Mouse (Mus musculus) kidney, adult 2 months (tissue): ENCODE measurements around the gene Slc30a10. TPM values are rescaled to one million over a fixed set of nuclear protein-coding genes. Genes with fewer than 3 reads are reported as not detected.
A peak's percentile ranks its signal among the peaks of the same experiment; 100 is the strongest.

Experiments
- DNase-seq: peaks from one replicate; pipeline ENCODE4 v3.0.0; 2021
- H3K27ac ChIP-seq: fragments of 200-500 bp; 2 replicates; pipeline ENCODE4 v1.5.1; 2012; ENCODE audit warnings: low read depth, low read length, control low read depth, inconsistent platforms; ENCODE audit not compliant: insufficient read depth
- H3K27me3 ChIP-seq: fragments of 200-500 bp; replicated peaks from 2 replicates; pipeline ENCODE4 v1.6.1; 2012; ENCODE audit warnings: mild to moderate bottlenecking, moderate library complexity, low read length, inconsistent platforms; ENCODE audit not compliant: control insufficient read depth, insufficient read depth
- H3K36me3 ChIP-seq: fragments of 200-500 bp; 2 replicates; pipeline ENCODE4 v1.6.1; 2012; ENCODE audit warnings: mild to moderate bottlenecking, moderate library complexity, low read length, inconsistent platforms; ENCODE audit not compliant: control insufficient read depth, insufficient read depth
- H3K4me1 ChIP-seq: fragments of 200-500 bp; 2 replicates; pipeline ENCODE4 v1.6.1; 2011; ENCODE audit warnings: low read length; ENCODE audit not compliant: control insufficient read depth, insufficient read depth
- H3K4me3 ChIP-seq: fragments of 200-500 bp; 2 replicates; pipeline ENCODE4 v1.5.1; 2011; ENCODE audit warnings: mild to moderate bottlenecking, low read depth, low read length, control low read depth; ENCODE audit not compliant: insufficient read depth
- CTCF ChIP-seq: fragments of 200-500 bp; conservative IDR thresholded peaks from 2 replicates; pipeline ENCODE4 v1.5.1; 2011; ENCODE audit warnings: low read depth, mild to moderate bottlenecking, control low read depth, low read length, moderate library complexity, mixed read lengths; ENCODE audit not compliant: insufficient read depth, insufficient read length
- POLR2A ChIP-seq: fragments of 200-500 bp; IDR thresholded peaks from one replicate; pipeline ENCODE4 v1.6.1; 2011; ENCODE audit warnings: low read depth, low read length, control low read depth
- WGBS: fragments of 180-500 bp; shearing (Covaris S2); methylation state at CpG from one replicate; pipeline ENCODE4 v1.1.7; 2018; 5-methylcytosine and 5-hydroxymethylcytosine counted together
- polyA plus RNA-seq: library from polyadenylated mRNA; depleted of rRNA; stranded (reverse); fragments of >200 nt; gene quantifications from 2 replicates; pipeline ENCODE4 v1.2.3, GENCODE M21; 2012

Slc30a10 gene
- polyA plus RNA-seq, 1 experiment: not detected

GRCm38 (mm10) chr1:185431245-185431997 is 23.2 kb upstream of the Slc30a10 start:
- 73% methylated on average over 6 of the region's 6 CpGs for WGBS
- no peak overlapping the region for H3K4me3 ChIP-seq
- no peak for DNase-seq
- no peaks in the 10 kb centered on the region for H3K4me1 ChIP-seq
- no peak overlapping the region for H3K27ac ChIP-seq
- TF ChIP-seq POLR2A: no peak
- TF ChIP-seq CTCF: no peak
- H3K36me3 ChIP-seq: peaks cover 3% of the 10 kb centered on the region
- H3K27me3 ChIP-seq: no peaks in the 10 kb centered on the region

- 73% methylated on average over 13 of the region's 13 CpGs for WGBS
- H3K27ac ChIP-seq: no peak overlapping the region
- peaks cover 2% of the 10 kb centered on the region for H3K36me3 ChIP-seq
- no peak for DNase-seq
- H3K4me1 ChIP-seq: no peaks in the 10 kb centered on the region
- no peak for TF ChIP-seq CTCF
- TF ChIP-seq POLR2A: no peak
- no peak overlapping the region for H3K4me3 ChIP-seq
- H3K27me3 ChIP-seq: no peaks in the 10 kb centered on the region
Measured at GRCm38 (mm10) chr1:185431998-185432317, 22.7 kb upstream of the Slc30a10 start.

DNA sequence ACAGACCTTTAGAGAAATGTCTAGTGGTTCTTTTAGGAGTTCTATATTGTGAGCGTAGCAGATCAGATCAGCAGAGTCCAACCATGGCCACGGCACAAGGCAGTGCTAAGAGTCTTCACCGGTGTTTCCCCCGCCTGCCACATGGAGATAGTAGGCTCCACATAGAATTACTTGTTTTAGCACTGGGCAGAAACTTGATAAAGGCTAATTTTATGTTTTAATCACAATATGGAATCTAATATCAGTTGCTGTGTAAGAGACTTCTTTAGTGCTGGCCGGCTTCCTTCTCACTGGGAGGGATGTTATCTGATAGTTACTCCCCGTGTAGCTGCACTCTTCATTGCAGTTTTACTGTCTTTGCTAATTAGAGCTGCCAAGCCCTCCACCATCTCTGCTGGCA is 21.5 kb upstream of the Slc30a10 start:
- Histone ChIP-seq H3K4me1 (no peaks in the 10 kb centered on the region), H3K36me3 (no peaks in the 10 kb centered on the region; the same call in 1 of the 2 replicates), H3K27ac (no peak overlapping the region), H3K27me3 (no peaks in the 10 kb centered on the region), H3K4me3 (no peak overlapping the region)
- 68% methylated on average over 6 of the region's 6 CpGs for WGBS
- no peak for DNase-seq
- TF ChIP-seq CTCF (no peak), POLR2A (no peak)

- 65% methylated on average over 9 of the region's 9 CpGs for WGBS
- no peaks in the 10 kb centered on the region for H3K4me1 ChIP-seq
- H3K27ac ChIP-seq: no peak overlapping the region
- TF ChIP-seq CTCF (no peak), POLR2A (no peak)
- no peaks in the 10 kb centered on the region for H3K36me3 ChIP-seq
- H3K4me3 ChIP-seq: no peak overlapping the region
- no peaks in the 10 kb centered on the region for H3K27me3 ChIP-seq
- peak; percentile 4 for DNase-seq
Measured at GRCm38 (mm10) chr1:185438841-185439580, 15.6 kb upstream of the Slc30a10 start.

- no peaks in the 10 kb centered on the region for H3K27me3 ChIP-seq
- 69% methylated on average over 18 of the region's 18 CpGs for WGBS
- no peak overlapping the region for H3K4me3 ChIP-seq
- H3K4me1 ChIP-seq: no peaks in the 10 kb centered on the region
- no peak overlapping the region for H3K27ac ChIP-seq
- TF ChIP-seq CTCF (no peak), POLR2A (no peak)
- DNase-seq: no peak
- no peaks in the 10 kb centered on the region for H3K36me3 ChIP-seq
Measured at GRCm38 (mm10) chr1:185441703-185442472, 12.8 kb upstream of the Slc30a10 start.

DNA sequence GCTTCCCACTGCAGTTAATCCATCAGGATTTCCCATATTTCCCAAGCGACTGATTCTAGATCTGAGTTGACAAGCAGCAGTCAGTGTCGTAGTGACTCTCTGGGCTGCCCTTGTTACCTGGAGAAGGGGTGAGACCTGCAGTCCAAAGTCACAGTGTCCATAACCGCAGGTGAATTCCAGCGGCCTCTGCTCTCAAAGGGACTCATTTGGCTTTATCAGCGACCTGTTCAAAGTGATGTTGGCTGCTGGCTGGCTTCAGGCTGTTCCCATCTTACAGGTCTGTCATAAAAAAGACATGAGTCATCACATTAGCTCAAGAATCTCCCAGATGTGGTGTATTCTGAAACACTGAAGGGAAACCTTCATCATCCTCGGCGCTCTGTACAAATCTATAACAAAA is 5.7 kb upstream of the Slc30a10 start:
- no peak for DNase-seq
- Histone ChIP-seq H3K27ac (no peak overlapping the region), H3K27me3 (no peaks in the 10 kb centered on the region; the same call in 1 of the 2 replicates), H3K4me3 (no peak overlapping the region), H3K36me3 (no peaks in the 10 kb centered on the region), H3K4me1 (no peaks in the 10 kb centered on the region)
- WGBS: 87% methylated on average over 7 of the region's 7 CpGs
- TF ChIP-seq POLR2A (no peak), CTCF (no peak)

- 75% methylated on average over 2 of the region's 2 CpGs for WGBS
- DNase-seq: no peak
- Histone ChIP-seq H3K36me3 (no peaks in the 10 kb centered on the region), H3K4me3 (no peak overlapping the region), H3K27ac (no peak overlapping the region), H3K27me3 (no peaks in the 10 kb centered on the region; the same call in 1 of the 2 replicates), H3K4me1 (no peaks in the 10 kb centered on the region)
- TF ChIP-seq CTCF (no peak), POLR2A (no peak)
Measured at GRCm38 (mm10) chr1:185449727-185450126, 4.9 kb upstream of the Slc30a10 start.
